Mouse (Mus musculus) G1E (cell line): ENCODE measurements around the gene March9.

ENCODE experiments used
- CTCF ChIP-seq: IDR thresholded peaks from 2 replicates; pipeline ENCODE4 v1.5.1; 2012; ENCODE audit warnings: low read depth, low read length, inconsistent platforms, mixed read lengths
- GATA1 ChIP-seq: IDR thresholded peaks from 2 replicates; pipeline ENCODE4 v1.6.1; 2012; ENCODE audit warnings: borderline replicate concordance, low read length, inconsistent platforms, mixed read lengths
- GATA2 ChIP-seq: IDR thresholded peaks from 2 replicates; pipeline ENCODE4 v1.6.1; 2012; ENCODE audit warnings: low read depth, low read length, inconsistent platforms, borderline replicate concordance
- POLR2AphosphoS5 ChIP-seq: IDR thresholded peaks from 2 replicates; pipeline ENCODE4 v1.6.1; 2012; ENCODE audit warnings: low read depth, low read length, inconsistent platforms; ENCODE audit not compliant: insufficient replicate concordance
- TAL1 ChIP-seq: conservative IDR thresholded peaks from 2 replicates; pipeline ENCODE4 v1.6.1; 2012; ENCODE audit warnings: low read depth, low read length, inconsistent platforms, mixed read lengths

GRCm38 (mm10) chr10:127043187-127043586, 16.8 kb downstream of the March9 start:
- TF ChIP-seq CTCF (no peak), TAL1 (no peak), GATA1 (no peak), POLR2AphosphoS5 (no peak), GATA2 (no peak)
